Mouse (Mus musculus): Measurements from ENCODE around the gene Sstr5. TPM values are rescaled to one million over a fixed set of nuclear protein-coding genes. Genes with fewer than 3 reads are reported as not detected.

Gene Sstr5
- polyA plus RNA-seq, 1 experiment from 2014 or later = not detected

GRCm38 (mm10) chr17:25516315-25516714, 19.2 kb upstream of the Sstr5 start:
- Histone ChIP-seq H3K36me3 (ENCODE audit: control insufficient read depth, insufficient read depth) (no peaks in the 10 kb centered on the region), H3K9me3 (replicated peaks; ENCODE audit: control insufficient read depth, low read length) (no peaks in the 10 kb centered on the region), H3K4me2 (ENCODE audit: low read depth, low read length) (no peak overlapping the region), H3K27ac (ENCODE audit: low read length) (no peak overlapping the region), H3K9ac (ENCODE audit: low read depth, low read length) (no peak overlapping the region), H3K4me3 (ENCODE audit: low read depth, low read length) (no peak overlapping the region), H3K4me1 (ENCODE audit: control insufficient read depth, low read depth, low read length) (no peaks in the 10 kb centered on the region), H3K27me3 (ENCODE audit: control insufficient read depth, insufficient read depth, low read depth, low read length) (no peaks in the 10 kb centered on the region)
- 16% methylated on average over 5 of the region's 5 CpGs for WGBS (ENCODE audit: insufficient replicate concordance)
- no peak for ATAC-seq (ENCODE audit: low read depth)

DNA sequence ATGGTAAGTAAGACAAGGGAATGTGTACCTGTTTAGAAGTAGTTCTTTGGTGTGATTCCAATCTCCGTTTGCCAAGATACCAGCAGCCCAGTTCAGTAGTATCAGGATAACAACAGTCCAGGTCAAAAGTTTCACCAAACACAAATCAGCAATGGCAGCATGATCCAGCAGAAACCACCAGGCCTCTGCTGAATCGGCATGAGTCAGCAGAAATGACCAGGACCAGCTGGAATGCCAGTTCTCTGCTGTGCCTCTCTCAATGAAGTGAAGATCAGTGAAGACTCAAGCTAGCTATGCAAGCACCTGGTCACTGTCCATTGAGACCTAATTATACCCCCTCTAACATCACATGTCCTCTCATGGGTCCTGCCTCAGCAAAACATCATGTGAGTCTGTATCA, 17.0 kb upstream of the Sstr5 start:
- WGBS (ENCODE audit: insufficient replicate concordance) = 59% methylated on average over 2 of the region's 2 CpGs
- Histone ChIP-seq H3K36me3 (ENCODE audit: control insufficient read depth, insufficient read depth) (no peaks in the 10 kb centered on the region), H3K9me3 (replicated peaks; ENCODE audit: control insufficient read depth, low read length) (no peaks in the 10 kb centered on the region), H3K27me3 (ENCODE audit: control insufficient read depth, insufficient read depth, low read depth, low read length) (no peaks in the 10 kb centered on the region), H3K4me1 (ENCODE audit: control insufficient read depth, low read depth, low read length) (no peaks in the 10 kb centered on the region), H3K27ac (ENCODE audit: low read length) (no peak overlapping the region), H3K9ac (ENCODE audit: low read depth, low read length) (no peak overlapping the region), H3K4me2 (ENCODE audit: low read depth, low read length) (no peak overlapping the region), H3K4me3 (ENCODE audit: low read depth, low read length) (no peak overlapping the region)
- ATAC-seq (ENCODE audit: low read depth) = no peak

DNA sequence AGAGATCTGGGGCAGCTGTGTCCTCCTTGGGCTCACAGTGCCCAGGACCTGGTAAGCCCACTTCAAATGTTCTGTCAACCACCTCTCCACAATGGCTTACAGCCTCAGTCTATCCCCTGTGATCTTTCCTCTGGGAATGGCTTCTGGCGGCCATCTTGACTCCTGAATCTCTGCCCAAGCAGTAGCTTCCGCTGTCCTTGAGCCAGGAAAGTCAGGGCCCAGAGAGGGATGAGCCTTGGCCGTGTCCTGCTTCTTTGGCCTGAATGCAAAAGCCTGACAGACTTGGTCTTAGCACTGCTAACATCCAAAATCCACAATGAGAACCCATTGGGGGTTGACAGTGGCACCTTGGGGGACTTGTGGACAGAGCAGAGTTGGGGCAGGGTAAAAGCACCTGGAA, 14.8 kb upstream of the Sstr5 start:
- Histone ChIP-seq H3K4me3 (ENCODE audit: low read depth, low read length) (no peak overlapping the region), H3K4me1 (ENCODE audit: control insufficient read depth, low read depth, low read length) (no peaks in the 10 kb centered on the region), H3K27ac (ENCODE audit: low read length) (no peak overlapping the region), H3K36me3 (ENCODE audit: control insufficient read depth, insufficient read depth) (no peaks in the 10 kb centered on the region), H3K9ac (ENCODE audit: low read depth, low read length) (no peak overlapping the region), H3K27me3 (ENCODE audit: control insufficient read depth, insufficient read depth, low read depth, low read length) (no peaks in the 10 kb centered on the region), H3K9me3 (replicated peaks; ENCODE audit: control insufficient read depth, low read length) (no peaks in the 10 kb centered on the region), H3K4me2 (ENCODE audit: low read depth, low read length) (no peak overlapping the region)
- no peak for ATAC-seq (ENCODE audit: low read depth)
- WGBS (ENCODE audit: insufficient replicate concordance) = 58% methylated on average over 3 of the region's 3 CpGs

GRCm38 (mm10) chr17:25510074-25510830, 13.2 kb upstream of the Sstr5 start:
- no peak for ATAC-seq (ENCODE audit: low read depth)
- Histone ChIP-seq H3K4me3 (ENCODE audit: low read depth, low read length) (no peak overlapping the region), H3K9me3 (replicated peaks; ENCODE audit: control insufficient read depth, low read length) (no peaks in the 10 kb centered on the region), H3K4me2 (ENCODE audit: low read depth, low read length) (no peak overlapping the region), H3K27ac (ENCODE audit: low read length) (no peak overlapping the region), H3K4me1 (ENCODE audit: control insufficient read depth, low read depth, low read length) (no peaks in the 10 kb centered on the region), H3K27me3 (ENCODE audit: control insufficient read depth, insufficient read depth, low read depth, low read length) (no peaks in the 10 kb centered on the region), H3K9ac (ENCODE audit: low read depth, low read length) (no peak overlapping the region), H3K36me3 (ENCODE audit: control insufficient read depth, insufficient read depth) (no peaks in the 10 kb centered on the region)
- 56% methylated on average over 10 of the region's 10 CpGs for WGBS (ENCODE audit: insufficient replicate concordance)

GRCm38 (mm10) chr17:25508860-25509577, 11.9 kb upstream of the Sstr5 start:
- no peaks in the 10 kb centered on the region for H3K36me3 ChIP-seq (ENCODE audit: control insufficient read depth, insufficient read depth)
- H3K4me3 ChIP-seq (ENCODE audit: low read depth, low read length) = no peak overlapping the region
- no peak for ATAC-seq (ENCODE audit: low read depth)
- no peak overlapping the region for H3K4me2 ChIP-seq (ENCODE audit: low read depth, low read length)
- no peak overlapping the region for H3K9ac ChIP-seq (ENCODE audit: low read depth, low read length)
- H3K27me3 ChIP-seq (ENCODE audit: control insufficient read depth, insufficient read depth, low read depth, low read length) = no peaks in the 10 kb centered on the region
- no peak overlapping the region for H3K27ac ChIP-seq (ENCODE audit: low read length)
- no peaks in the 10 kb centered on the region for H3K9me3 ChIP-seq (replicated peaks; ENCODE audit: control insufficient read depth, low read length)
- 46% methylated on average over 7 of the region's 7 CpGs for WGBS (ENCODE audit: insufficient replicate concordance)
- H3K4me1 ChIP-seq (ENCODE audit: control insufficient read depth, low read depth, low read length) = no peaks in the 10 kb centered on the region

- Histone ChIP-seq H3K4me3 (ENCODE audit: low read depth, low read length) (no peak overlapping the region), H3K9ac (ENCODE audit: low read depth, low read length) (no peak overlapping the region), H3K4me2 (ENCODE audit: low read depth, low read length) (no peak overlapping the region), H3K36me3 (ENCODE audit: control insufficient read depth, insufficient read depth) (no peaks in the 10 kb centered on the region), H3K4me1 (ENCODE audit: control insufficient read depth, low read depth, low read length) (no peaks in the 10 kb centered on the region), H3K27ac (ENCODE audit: low read length) (no peak overlapping the region), H3K27me3 (ENCODE audit: control insufficient read depth, insufficient read depth, low read depth, low read length) (no peaks in the 10 kb centered on the region), H3K9me3 (replicated peaks; ENCODE audit: control insufficient read depth, low read length) (no peaks in the 10 kb centered on the region)
- ATAC-seq (ENCODE audit: low read depth) = no peak
- 12% methylated on average over 3 of the region's 3 CpGs for WGBS (ENCODE audit: insufficient replicate concordance)
Observed at GRCm38 (mm10) chr17:25507799-25508198, 10.7 kb upstream of the Sstr5 start.

GRCm38 (mm10) chr17:25502599-25502998, 5.5 kb upstream of the Sstr5 start:
- H3K36me3 ChIP-seq (ENCODE audit: control insufficient read depth, insufficient read depth) = no peaks in the 10 kb centered on the region
- H3K4me1 ChIP-seq (ENCODE audit: control insufficient read depth, low read depth, low read length) = no peaks in the 10 kb centered on the region
- H3K4me3 ChIP-seq (ENCODE audit: low read depth, low read length) = no peak overlapping the region
- H3K9me3 ChIP-seq (replicated peaks; ENCODE audit: control insufficient read depth, low read length) = no peaks in the 10 kb centered on the region
- H3K9ac ChIP-seq (ENCODE audit: low read depth, low read length) = no peak overlapping the region
- peaks cover under 1% of the 10 kb centered on the region; the same call in 1 of the 2 replicates for H3K27me3 ChIP-seq (ENCODE audit: control insufficient read depth, insufficient read depth, low read depth, low read length)
- no peak overlapping the region for H3K27ac ChIP-seq (ENCODE audit: low read length)
- no peak for ATAC-seq (ENCODE audit: low read depth)
- 22% methylated on average over 4 of the region's 4 CpGs for WGBS (ENCODE audit: insufficient replicate concordance)
- H3K4me2 ChIP-seq (ENCODE audit: low read depth, low read length) = no peak overlapping the region

DNA sequence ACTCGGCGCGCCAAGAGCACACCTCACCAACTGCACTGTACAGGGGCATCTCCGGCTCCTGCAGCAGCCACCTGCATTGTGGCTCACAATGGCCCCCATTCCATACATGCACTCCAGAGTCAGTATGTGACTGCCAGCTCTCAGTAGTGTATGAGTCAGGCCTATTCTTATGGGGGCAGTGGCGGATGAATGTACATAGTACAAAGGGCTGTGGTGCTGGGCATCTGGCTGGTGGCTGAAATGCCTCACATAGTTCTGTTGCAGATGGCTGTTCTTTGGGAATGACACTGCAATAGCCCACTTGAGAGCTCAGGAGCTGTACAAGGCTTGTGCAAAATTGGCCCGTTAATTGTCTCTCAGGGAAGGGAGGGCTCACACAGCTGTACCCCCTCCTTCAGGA, 15.0 kb downstream of the Sstr5 start:
- no peak overlapping the region for H3K27ac ChIP-seq (ENCODE audit: low read length)
- H3K36me3 ChIP-seq (ENCODE audit: control insufficient read depth, insufficient read depth) = no peaks in the 10 kb centered on the region
- ATAC-seq (ENCODE audit: low read depth) = no peak
- H3K9me3 ChIP-seq (replicated peaks; ENCODE audit: control insufficient read depth, low read length) = no peaks in the 10 kb centered on the region
- WGBS (ENCODE audit: insufficient replicate concordance) = 80% methylated on average over 6 of the region's 6 CpGs
- H3K4me3 ChIP-seq (ENCODE audit: low read depth, low read length) = no peak overlapping the region
- no peak overlapping the region for H3K9ac ChIP-seq (ENCODE audit: low read depth, low read length)
- H3K4me1 ChIP-seq (ENCODE audit: control insufficient read depth, low read depth, low read length) = no peaks in the 10 kb centered on the region
- H3K27me3 ChIP-seq (ENCODE audit: control insufficient read depth, insufficient read depth, low read depth, low read length) = no peaks in the 10 kb centered on the region; the same call in 1 of the 2 replicates
- no peak overlapping the region for H3K4me2 ChIP-seq (ENCODE audit: low read depth, low read length)

GRCm38 (mm10) chr17:25480820-25481219, 16.3 kb downstream of the Sstr5 start:
- Histone ChIP-seq H3K4me3 (ENCODE audit: low read depth, low read length) (no peak overlapping the region), H3K4me1 (ENCODE audit: control insufficient read depth, low read depth, low read length) (no peaks in the 10 kb centered on the region), H3K27ac (ENCODE audit: low read length) (no peak overlapping the region), H3K9me3 (replicated peaks; ENCODE audit: control insufficient read depth, low read length) (no peaks in the 10 kb centered on the region), H3K4me2 (ENCODE audit: low read depth, low read length) (no peak overlapping the region), H3K27me3 (ENCODE audit: control insufficient read depth, insufficient read depth, low read depth, low read length) (no peaks in the 10 kb centered on the region; the same call in 1 of the 2 replicates), H3K9ac (ENCODE audit: low read depth, low read length) (no peak overlapping the region), H3K36me3 (ENCODE audit: control insufficient read depth, insufficient read depth) (no peaks in the 10 kb centered on the region)
- no peak for ATAC-seq (ENCODE audit: low read depth)
- WGBS (ENCODE audit: insufficient replicate concordance) = 26% methylated on average over 4 of the region's 4 CpGs

Data from liver, embryonic 16.5 days (tissue).